Mouse (Mus musculus): ENCODE data around the gene Ankib1.
"Not testable (repeated sequence)": the region's sequence is repeated elsewhere in the genome, so short reads cannot be mapped to it uniquely, and the experiment has no call there.

The Ankib1 gene

DNA sequence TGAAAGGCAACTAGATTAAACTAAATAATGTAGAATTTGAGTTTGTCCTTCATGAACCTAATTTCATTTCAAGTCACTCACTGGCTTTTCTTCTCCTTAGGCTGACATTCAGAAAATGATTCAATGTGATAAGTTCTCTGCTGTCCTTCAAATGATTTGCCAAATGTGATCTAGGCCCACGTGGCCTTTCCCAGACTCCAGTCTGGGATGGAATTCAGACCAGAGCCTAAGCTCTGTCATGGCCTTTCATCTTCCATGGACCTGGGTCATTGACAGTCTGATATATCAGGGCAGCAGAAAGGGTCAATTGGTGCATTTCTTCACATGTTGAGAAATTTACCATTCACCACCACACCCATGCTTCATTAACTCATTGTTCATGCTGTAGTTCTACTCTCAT is 77.2 kb downstream of the Ankib1 start:
- DNase-seq (ENCODE audit: low read depth, low spot score): no peak

- no peak for DNase-seq (ENCODE audit: low read depth, low spot score)
Measured at GRCm38 (mm10) chr5:3723415-3723814, 79.3 kb downstream of the Ankib1 start.

GRCm38 (mm10) chr5:3722873-3723272 is 79.9 kb downstream of the Ankib1 start:
- DNase-seq (ENCODE audit: low read depth, low spot score): no peak

- DNase-seq (ENCODE audit: low read depth, low spot score): no peak
Measured at GRCm38 (mm10) chr5:3719371-3719770, 83.4 kb downstream of the Ankib1 start.

GRCm38 (mm10) chr5:3715800-3716199 is 86.9 kb downstream of the Ankib1 start:
- DNase-seq (ENCODE audit: low read depth, low spot score): peak; percentile 27

DNA sequence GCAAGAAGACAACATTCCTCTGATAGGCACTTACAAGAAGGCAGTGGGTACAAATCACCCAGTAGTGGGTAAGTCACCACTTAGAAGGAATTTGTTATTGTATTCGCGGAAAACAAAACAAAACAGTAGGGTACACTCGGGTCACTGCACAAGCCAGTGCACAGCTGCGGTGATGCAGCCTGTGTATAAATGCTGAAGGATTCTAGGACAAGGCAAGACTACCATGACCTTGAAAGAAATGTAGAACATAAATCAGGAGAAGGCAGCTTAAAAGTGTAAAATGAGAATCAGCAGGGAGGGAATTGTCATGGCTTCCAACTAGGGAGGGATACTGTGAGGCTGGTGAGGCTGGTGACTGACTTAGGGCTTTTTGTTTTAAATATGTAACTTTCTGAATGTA is 100.5 kb downstream of the Ankib1 start:
- no peak for DNase-seq (ENCODE audit: low read depth, low spot score)

GRCm38 (mm10) chr5:3700025-3700424 is 102.7 kb downstream of the Ankib1 start:
- DNase-seq (ENCODE audit: low read depth, low spot score): no peak

DNA sequence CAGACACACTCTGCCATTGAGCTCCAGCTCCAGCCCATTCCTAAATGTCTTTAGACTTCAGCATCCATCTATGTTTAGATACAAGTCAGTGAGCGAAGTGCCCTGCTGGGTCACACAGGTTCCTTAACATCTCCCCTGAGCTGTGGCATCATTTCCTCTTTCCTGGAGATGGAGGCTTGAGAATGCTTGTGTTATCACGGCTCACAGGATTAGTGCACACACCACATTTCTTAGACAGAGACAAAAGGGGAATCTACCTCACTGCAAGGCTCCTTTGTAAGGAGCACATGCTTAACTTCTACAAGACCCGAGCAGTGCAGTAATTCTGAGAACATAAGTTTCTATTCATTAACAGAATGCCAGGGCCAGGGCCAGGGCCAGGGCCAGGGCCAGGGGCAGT is 106.7 kb downstream of the Ankib1 start:
- DNase-seq (ENCODE audit: low read depth, low spot score): no peak

GRCm38 (mm10) chr5:3695191-3695590 is 107.5 kb downstream of the Ankib1 start:
- no peak for DNase-seq (ENCODE audit: low read depth, low spot score)

DNA sequence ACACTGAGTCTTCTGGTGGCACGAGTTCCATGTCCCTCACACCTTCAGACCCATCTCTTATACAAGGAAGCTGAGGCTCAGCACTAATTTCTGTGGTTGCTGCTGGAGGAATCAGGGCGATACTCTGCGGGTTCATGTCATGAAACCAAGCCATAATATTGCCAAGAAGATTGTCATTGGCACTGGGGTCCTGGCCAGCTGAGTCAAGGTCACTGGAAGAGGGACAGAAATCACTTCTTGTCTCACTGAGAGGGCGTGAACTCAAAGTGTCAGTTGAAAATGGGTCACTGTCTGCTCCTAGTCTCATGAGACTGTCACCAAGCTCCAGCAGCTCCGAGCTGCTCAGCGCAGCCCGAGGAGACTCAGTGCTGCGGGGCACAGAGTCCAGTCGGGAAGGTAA is 109.8 kb downstream of the Ankib1 start:
- DNase-seq (ENCODE audit: low read depth, low spot score): no peak

- no peak for DNase-seq (ENCODE audit: low read depth, low spot score)
Measured at GRCm38 (mm10) chr5:3691283-3691682, 111.4 kb downstream of the Ankib1 start.

DNA sequence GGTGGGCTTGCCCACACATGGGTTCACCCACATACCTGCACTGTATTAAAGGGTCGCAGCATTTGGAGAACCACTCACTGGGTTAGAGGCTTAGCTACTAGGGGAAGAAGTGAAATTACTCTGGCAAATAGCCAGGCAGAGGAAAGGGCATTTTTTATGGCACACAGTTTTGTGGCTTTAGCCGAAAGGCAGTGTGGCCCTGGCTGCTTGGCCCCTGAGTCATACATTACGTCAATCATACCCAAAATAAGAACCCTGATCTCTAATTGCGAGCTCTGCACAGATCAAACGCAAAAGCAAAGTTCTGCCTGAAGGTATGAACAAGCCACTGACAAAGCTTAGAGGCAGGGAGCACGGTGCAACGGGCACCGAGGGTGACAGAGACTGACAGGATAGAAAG is 114.4 kb downstream of the Ankib1 start:
- no peak for DNase-seq (ENCODE audit: low read depth, low spot score)

DNA sequence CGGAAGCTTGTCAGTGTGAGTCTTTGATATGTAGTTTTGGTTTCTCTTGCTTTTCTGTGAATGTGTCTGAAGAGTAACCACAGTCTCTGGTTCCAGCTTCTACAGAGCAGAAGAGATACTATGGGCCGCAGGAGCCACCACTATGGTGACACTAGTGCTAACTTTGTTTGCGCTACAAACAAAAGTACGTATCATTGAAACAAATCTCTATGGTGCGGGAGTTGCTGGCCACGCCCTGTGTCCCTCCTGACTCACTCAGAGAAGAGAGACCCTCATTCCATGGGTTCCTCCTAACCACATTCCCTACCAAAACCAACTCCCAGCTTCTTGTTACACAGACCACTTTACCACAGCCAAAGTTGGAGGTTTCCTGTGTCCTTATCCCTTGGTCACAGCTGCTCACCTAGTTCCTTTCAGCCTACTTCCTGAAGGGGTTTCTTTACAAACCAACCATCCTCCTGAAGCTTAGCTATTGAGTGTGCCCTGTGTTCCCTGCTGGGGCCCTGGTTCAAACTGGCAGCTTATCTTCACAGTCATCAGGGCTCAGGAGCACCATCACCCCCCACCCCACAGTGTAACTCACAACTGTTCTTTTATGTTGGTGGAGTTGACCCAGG is 132.7 kb downstream of the Ankib1 start:
- DNase-seq (ENCODE audit: low read depth, low spot score): no peak

DNA sequence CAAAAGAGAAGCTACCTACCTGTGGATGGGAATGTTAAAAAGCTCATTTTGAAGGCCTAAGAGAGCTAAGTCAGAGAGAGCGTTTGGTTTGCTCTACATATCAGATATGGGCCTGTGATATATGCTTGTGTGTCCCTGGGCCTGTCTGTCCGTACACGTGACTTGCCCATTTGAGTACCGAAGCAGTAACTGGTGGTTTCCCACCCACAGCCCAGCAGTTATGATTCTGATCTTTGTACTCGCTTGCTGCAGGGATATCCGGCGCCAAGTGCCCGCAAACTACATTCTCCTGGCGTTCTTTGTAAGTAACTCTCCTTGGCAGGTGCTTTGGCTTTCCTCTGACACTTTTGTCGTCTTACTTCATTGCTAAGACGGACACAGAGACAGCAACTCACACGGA is 136.1 kb downstream of the Ankib1 start:
- no peak for DNase-seq (ENCODE audit: low read depth, low spot score)

DNA sequence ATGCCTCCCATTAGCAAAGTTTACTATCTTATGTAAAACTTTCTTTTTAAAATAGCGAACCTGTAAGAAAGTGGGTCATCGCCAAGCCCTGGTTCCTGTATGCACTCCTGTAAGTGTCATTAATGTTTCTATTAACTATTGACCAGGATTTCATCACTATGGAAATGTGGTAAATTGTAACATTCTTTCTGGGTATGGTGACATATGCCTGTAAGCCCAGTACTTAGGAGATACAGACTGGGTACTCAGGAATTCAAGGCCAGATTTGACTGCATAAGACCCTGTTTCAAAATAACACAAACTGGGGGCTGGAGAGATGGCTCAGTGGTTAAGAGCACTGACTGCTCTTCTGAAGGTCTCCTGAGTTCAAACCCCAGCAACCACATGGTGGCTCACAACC is 137.5 kb downstream of the Ankib1 start:
- DNase-seq (ENCODE audit: low read depth, low spot score): no peak

- DNase-seq (ENCODE audit: low read depth, low spot score): no peak
Measured at GRCm38 (mm10) chr5:3657085-3657484, 145.6 kb downstream of the Ankib1 start, which contains the start of gene Gatad1. Gene Gatad1 (minus strand): TSS chr5:3657185.

DNA sequence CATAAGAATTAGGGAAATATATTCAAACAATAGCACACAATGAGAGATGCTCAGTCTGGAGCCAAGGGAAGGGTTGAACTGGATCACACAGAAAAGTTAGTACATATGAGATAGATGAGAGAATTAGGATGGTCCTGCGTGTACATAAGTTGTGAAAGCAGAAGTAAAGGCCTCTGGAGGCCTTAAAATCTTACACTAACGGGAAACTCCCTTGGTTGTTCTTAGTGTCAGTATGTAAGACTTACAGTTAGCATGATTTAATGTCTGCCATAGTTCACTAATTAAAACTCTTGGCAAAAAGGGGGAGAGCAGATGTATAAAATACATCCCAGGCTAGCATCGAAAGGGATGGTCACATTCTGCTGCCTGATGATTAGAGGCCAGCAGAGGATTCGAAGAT is 148.9 kb downstream of the Ankib1 start:
- no peak for DNase-seq (ENCODE audit: low read depth, low spot score)

GRCm38 (mm10) chr5:3652903-3653575 is 149.7 kb downstream of the Ankib1 start:
- not testable (repeated sequence) for DNase-seq (ENCODE audit: low read depth, low spot score)

- no peak for DNase-seq (ENCODE audit: low read depth, low spot score)
Measured at GRCm38 (mm10) chr5:3651621-3652020, 151.1 kb downstream of the Ankib1 start.

- no peak for DNase-seq (ENCODE audit: low read depth, low spot score)
Measured at GRCm38 (mm10) chr5:3650881-3651280, 151.8 kb downstream of the Ankib1 start, which contains the start of gene Tmbim7. Gene Tmbim7 (plus strand): TSS chr5:3651181.

GRCm38 (mm10) chr5:3648849-3649210 is 153.9 kb downstream of the Ankib1 start:
- no peak for DNase-seq (ENCODE audit: low read depth, low spot score)

- DNase-seq (ENCODE audit: low read depth, low spot score): no peak
Measured at GRCm38 (mm10) chr5:3648206-3648848, 154.4 kb downstream of the Ankib1 start.

GRCm38 (mm10) chr5:3647708-3648121 is 155.0 kb downstream of the Ankib1 start:
- DNase-seq (ENCODE audit: low read depth, low spot score): peak; percentile 58

Measured in telencephalon, adult 2 months (tissue).